Mouse (Mus musculus) myocyte (in vitro differentiated cells): ENCODE measurements around the gene Gm45062.

Experiments used
- MYOD1 ChIP-seq, 3 experiments: IDR thresholded peaks; one replicate each; pipeline ENCODE4 v1.6.1; 2011; ENCODE audit warnings: control low read depth in 2 of 3, low read depth in 2 of 3, mild to moderate bottlenecking in 2 of 3, moderate library complexity in 1 of 3; ENCODE audit not compliant: insufficient read length in 2 of 3, control insufficient read depth in 1 of 3
- POLR2A ChIP-seq: IDR thresholded peaks from one replicate; pipeline ENCODE4 v1.6.1; 2011; ENCODE audit warnings: low read depth, mild to moderate bottlenecking, control low read depth, moderate library complexity; ENCODE audit not compliant: insufficient read length

DNA sequence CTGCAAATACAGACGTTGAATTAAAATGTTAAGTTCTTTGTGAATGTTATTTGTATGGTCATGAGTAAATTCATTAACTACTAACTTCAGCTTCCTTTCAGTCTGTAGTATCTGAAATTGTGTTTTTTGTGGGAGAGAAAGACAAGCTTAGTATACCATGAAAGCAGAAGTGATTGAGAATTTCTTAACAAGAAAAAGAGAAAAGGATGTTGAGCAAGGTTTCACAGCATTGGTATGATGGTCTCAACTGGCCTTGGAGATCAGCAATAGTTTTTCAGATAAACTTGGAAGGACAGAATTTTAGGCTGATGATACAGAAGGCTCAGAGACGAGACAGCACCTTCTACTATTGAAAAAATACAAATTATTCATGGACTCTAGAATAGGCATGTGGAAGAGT, 277.7 kb downstream of the Gm45062 start:
- TF ChIP-seq POLR2A, result no peak
- no peak for TF ChIP-seq MYOD1 (IDR thresholded peaks at IDR 0.05; ENCODE audit: control insufficient read depth in 1 of 3, insufficient read length in 2 of 3, low read depth in 2 of 3)
